9 mouse cellular contexts compared by ENCODE assay signal in the genomic region with DNA sequence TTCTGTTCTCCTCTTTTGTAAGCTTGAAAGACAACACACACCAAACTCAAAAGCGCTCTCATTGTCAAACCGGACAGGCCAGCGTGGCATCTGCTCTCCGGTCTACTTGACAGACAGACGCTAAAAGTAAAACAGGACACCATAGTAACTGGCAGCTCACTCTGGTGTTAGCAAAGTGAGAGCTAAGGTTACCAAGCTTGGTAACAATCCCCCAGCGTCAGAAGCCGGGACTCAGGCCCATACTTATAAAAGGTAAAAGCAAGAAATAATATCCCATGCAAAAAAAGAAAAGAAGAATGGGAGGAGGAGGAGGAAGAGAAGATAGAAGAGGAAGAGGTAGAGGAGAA. TPM values are rescaled to one million over a fixed set of nuclear protein-coding genes. Genes with fewer than 3 reads are reported as not detected.
DNase-seq lines count a peak whose midpoint lies in the region; ATAC-seq and TF ChIP-seq lines count a peak whose summit lies in the region.
"Had no signal": no experiment of that assay in that cellular context is flagged by ENCODE, and none has a peak within 500 bp of the region (broad histone marks: within the 10 kb centered on the region; RNA-seq: fewer than 3 reads in every experiment).

No protein-coding gene starts in this region.

- WGBS in kidney, postnatal 0 days: 4% methylated on average over 7 of the region's 7 CpGs
- 10% methylated on average over 7 of the region's 7 CpGs for WGBS in kidney, adult 2 months
- 9% methylated on average over 7 of the region's 7 CpGs for WGBS in limb, embryonic 13.5 days
- under 1% methylated on average over 7 of the region's 7 CpGs for WGBS in neural tube, embryonic 14.5 days

- H3K9ac ChIP-seq in kidney, postnatal 0 days (ENCODE audit: low read depth, low read length): 0 out of 2 replicates have a peak overlapping the region, but pooled peaks have one; percentile 27
- no peak overlapping the region for H3K9ac ChIP-seq in limb, embryonic 13.5 days
- peak overlapping the region; percentile 55; the same call in 1 of the 2 replicates for H3K9ac ChIP-seq in neural tube, embryonic 14.5 days (replicated peaks; ENCODE audit: low read depth, low read length)

- no peak for TF ChIP-seq POLR2A in kidney, adult 2 months (IDR thresholded peaks at IDR 0.05; ENCODE audit: low read depth, low read length)
- no peak for TF ChIP-seq POLR2A in embryonic fibroblast, embryonic 13.5 days (IDR thresholded peaks at IDR 0.05; ENCODE audit: low read depth, low read length)

- no peaks in the 10 kb centered on the region for H3K27me3 ChIP-seq in kidney, postnatal 0 days (ENCODE audit: insufficient read depth, low read length)
- no peaks in the 10 kb centered on the region for H3K27me3 ChIP-seq in kidney, adult 2 months (replicated peaks; ENCODE audit: control insufficient read depth, insufficient read depth, low read length)
- H3K27me3 ChIP-seq in limb, embryonic 13.5 days: no peaks in the 10 kb centered on the region
- no peaks in the 10 kb centered on the region for H3K27me3 ChIP-seq in neural tube, embryonic 14.5 days (ENCODE audit: control insufficient read depth, insufficient read depth, low read length)
- H3K27me3 ChIP-seq: Patski had no signal

- no peaks in the 10 kb centered on the region for H3K36me3 ChIP-seq in kidney, postnatal 0 days (ENCODE audit: insufficient read depth, low read length)
- H3K36me3 ChIP-seq in kidney, adult 2 months (ENCODE audit: control insufficient read depth, insufficient read depth, low read length): no peaks in the 10 kb centered on the region
- peaks cover 10% of the 10 kb centered on the region for H3K36me3 ChIP-seq in limb, embryonic 13.5 days
- H3K36me3 ChIP-seq in neural tube, embryonic 14.5 days (ENCODE audit: control insufficient read depth, insufficient read depth, low read length): no peaks in the 10 kb centered on the region

- TF ChIP-seq CTCF in kidney, postnatal 0 days (IDR thresholded peaks at IDR 0.05; ENCODE audit: low read depth): no peak
- no peak for TF ChIP-seq CTCF in kidney, adult 2 months (conservative IDR thresholded peaks at IDR 0.05; ENCODE audit: insufficient read depth, insufficient read length, low read depth, low read length)
- TF ChIP-seq CTCF in embryonic fibroblast, embryonic 13.5 days (IDR thresholded peaks at IDR 0.05; ENCODE audit: borderline replicate concordance, insufficient read depth, low read length): no peak

- H3K4me1 ChIP-seq in kidney, postnatal 0 days (replicated peaks; ENCODE audit: insufficient read depth, low read length): 0 out of 2 replicates have a peak, but pooled peaks cover 9% of the 10 kb centered on the region
- no peaks in the 10 kb centered on the region for H3K4me1 ChIP-seq in kidney, adult 2 months (ENCODE audit: control insufficient read depth, insufficient read depth, low read length)
- peaks cover 12% of the 10 kb centered on the region for H3K4me1 ChIP-seq in embryonic fibroblast, embryonic 13.5 days (ENCODE audit: control insufficient read depth, insufficient read depth, low read length)
- peaks cover 21% of the 10 kb centered on the region for H3K4me1 ChIP-seq in limb, embryonic 13.5 days
- no peaks in the 10 kb centered on the region for H3K4me1 ChIP-seq in neural tube, embryonic 14.5 days (ENCODE audit: control insufficient read depth, insufficient read depth, low read length)

- peak overlapping the region; percentile 72 for H3K4me2 ChIP-seq in kidney, postnatal 0 days (ENCODE audit: low read length)
- peak overlapping the region; percentile 73 for H3K4me2 ChIP-seq in limb, embryonic 13.5 days (replicated peaks)
- peak overlapping the region; percentile 87 for H3K4me2 ChIP-seq in neural tube, embryonic 14.5 days (ENCODE audit: low read depth, low read length)

- no peaks in the 10 kb centered on the region for H3K9me3 ChIP-seq in kidney, postnatal 0 days (replicated peaks; ENCODE audit: low read length)
- H3K9me3 ChIP-seq in limb, embryonic 13.5 days: no peaks in the 10 kb centered on the region
- H3K9me3 ChIP-seq in neural tube, embryonic 14.5 days (ENCODE audit: control insufficient read depth, low read length): no peaks in the 10 kb centered on the region

- DNase-seq in kidney, postnatal 0 days (ENCODE audit: low spot score): no peak
- no peak for DNase-seq in kidney, adult 2 months
- DNase-seq in right cerebral cortex, postnatal 25 days: no peak
- no peak for DNase-seq in cerebellum, postnatal 36 days
- DNase-seq in spleen, postnatal 4 days (ENCODE audit: low spot score in 2 of 2): no peak

- H3K4me3 ChIP-seq in kidney, postnatal 0 days (replicated peaks; ENCODE audit: low read depth, low read length): peak overlapping the region; percentile 30
- H3K4me3 ChIP-seq in kidney, adult 2 months (ENCODE audit: insufficient read depth, low read depth, low read length): no peak overlapping the region
- H3K4me3 ChIP-seq in embryonic fibroblast, embryonic 13.5 days (ENCODE audit: insufficient read depth, low read length): peak overlapping the region; percentile 16; the same call in 1 of the 2 replicates
- H3K4me3 ChIP-seq in limb, embryonic 13.5 days: peak overlapping the region; percentile 37
- peak overlapping the region; percentile 36 for H3K4me3 ChIP-seq in neural tube, embryonic 14.5 days (ENCODE audit: low read depth, low read length)

- H3K27ac ChIP-seq in kidney, postnatal 0 days: peak overlapping the region; percentile 62
- no peak overlapping the region for H3K27ac ChIP-seq in kidney, adult 2 months (ENCODE audit: insufficient read depth, low read depth, low read length)
- peak overlapping the region; percentile 27 for H3K27ac ChIP-seq in embryonic fibroblast, embryonic 13.5 days (ENCODE audit: insufficient read depth, low read length)
- peak overlapping the region; percentile 61 for H3K27ac ChIP-seq in limb, embryonic 13.5 days
- H3K27ac ChIP-seq in neural tube, embryonic 14.5 days (ENCODE audit: low read depth, low read length): 0 out of 2 replicates have a peak overlapping the region, but pooled peaks have one; percentile 71

- ATAC-seq in kidney, postnatal 0 days (replicated peaks; ENCODE audit: low FRiP score, low read depth): no peak
- no peak; the same call in 1 of the 2 replicates for ATAC-seq in limb, embryonic 13.5 days (ENCODE audit: low FRiP score, low read depth)
- ATAC-seq in neural tube, embryonic 14.5 days (ENCODE audit: low read depth): 0 out of 2 replicates have a peak, but pooled peaks have one; percentile 17
- ATAC-seq: Patski had no signal

RNA-seq across cellular contexts. Expression of gene Msrb3, which starts 15.9 kb away (rescaled TPM):
- 9.9 and 13.2 TPM in 2 replicates for polyA plus RNA-seq in kidney, postnatal 0 days (2015; fragmentation: Nextera tagmentation; extraction: Ambion mirVana)
- 7.8 and 9.4 TPM in 2 replicates for polyA plus RNA-seq in kidney, adult 2 months (2012; rRNA removed)
- 181 and 191 TPM in 2 replicates for polyA plus RNA-seq in embryonic fibroblast, embryonic 13.5 days (2011; ENCODE audit: insufficient read length, low read depth, missing spikeins)
- 12.2 and 14.8 TPM in 2 replicates for polyA plus RNA-seq in limb, embryonic 13.5 days (2015; fragmentation: Nextera tagmentation; extraction: Ambion mirVana)
- 0.50 and 2.0 TPM in 2 replicates for polyA plus RNA-seq in neural tube, embryonic 14.5 days (2014; fragmentation: Nextera tagmentation; extraction: Ambion mirVana)

Comparison
In these comparisons a context has a peak if more than half of its experiments do, and no peak if none do; other contexts are left out.
1. RNA of gene Msrb3, which starts 15.9 kb away (polyA plus RNA-seq): 181 to 191 TPM in embryonic fibroblast, embryonic 13.5 days; 12.2 to 14.8 TPM in limb, embryonic 13.5 days, 9.9 to 13.2 TPM in kidney, postnatal 0 days, 7.8 to 9.4 TPM in kidney, adult 2 months and 0.50 to 2.0 TPM in neural tube, embryonic 14.5 days; every median in the first group is over 10 times any median in the second.
2. Peak in every context shown above with its lines, with median percentiles within 50 percentile points of each other: H3K4me2 ChIP-seq.